14 mouse cellular contexts compared by ENCODE assay signal in genomic region chr14:62841726-62842125, GRCm38 (mm10).
"Had no signal": no experiment of that assay in that cellular context is flagged by ENCODE, and none has a peak within 500 bp of the region (broad histone marks: within the 10 kb centered on the region; RNA-seq: fewer than 3 reads in every experiment).

No protein-coding gene starts in this region.

- H3K27me3 ChIP-seq: kidney, embryonic 15.5 days; limb, embryonic 12.5 days; midbrain, embryonic 12.5 days; neural tube, embryonic 13.5 days had no signal

- H3K27ac ChIP-seq: kidney, embryonic 15.5 days; left cerebral cortex, adult 2 months; limb, embryonic 12.5 days; liver, embryonic 14.5 days; midbrain, embryonic 12.5 days; neural tube, embryonic 13.5 days had no signal

- H3K9me3 ChIP-seq: kidney, embryonic 15.5 days; midbrain, embryonic 12.5 days; neural tube, embryonic 13.5 days had no signal

- H3K4me3 ChIP-seq: kidney, embryonic 15.5 days; left cerebral cortex, adult 2 months; limb, embryonic 12.5 days; midbrain, embryonic 12.5 days; neural tube, embryonic 13.5 days had no signal

- DNase-seq: kidney, adult 2 months; kidney, postnatal 14 days; lung, adult 18-20 months; retina, postnatal 1 day; right cerebral cortex, postnatal 4 days; spleen, adult 18-20 months; thymus, adult 18-20 months; thymus, postnatal 14 days had no signal
